Mouse (Mus musculus) hindbrain, embryonic 11.5 days (tissue): ENCODE results near the gene Ltn1. TPM values are rescaled to one million over a fixed set of nuclear protein-coding genes. Genes with fewer than 3 reads are reported as not detected.

Source experiments
- ATAC-seq: fragments of 200-750 bp; cut with Nextera tagmentation; 2 replicates; pipeline ENCODE4 v1.8.0; 2017; ENCODE audit warnings: mild to moderate bottlenecking, moderate TSS enrichment, moderate library complexity; ENCODE audit not compliant: low FRiP score
- DNase-seq: peaks from one replicate; pipeline ENCODE4 v3.0.0-alpha.2; 2015; ENCODE audit warnings: low spot score
- H3K27ac ChIP-seq: fragments of 300-500 bp; sonication (generic); 2 replicates; pipeline ENCODE4 v1.5.1; 2014; ENCODE audit warnings: mild to moderate bottlenecking, low read depth, low read length
- H3K27me3 ChIP-seq: fragments of 300-500 bp; sonication (generic); 2 replicates; pipeline ENCODE4 v1.6.1; 2014; ENCODE audit warnings: mild to moderate bottlenecking, low read length, moderate library complexity, mixed read lengths; ENCODE audit not compliant: control insufficient read depth, insufficient read depth
- H3K36me3 ChIP-seq: fragments of 300-500 bp; sonication (generic); 2 replicates; pipeline ENCODE4 v1.6.1; 2014; ENCODE audit warnings: mild to moderate bottlenecking, low read length, moderate library complexity, mixed read lengths; ENCODE audit not compliant: control insufficient read depth, insufficient read depth
- H3K4me1 ChIP-seq: fragments of 300-500 bp; sonication (generic); replicated peaks from 2 replicates; pipeline ENCODE4 v1.6.1; 2014; ENCODE audit warnings: low read length, mixed read lengths; ENCODE audit not compliant: control insufficient read depth, insufficient read depth
- H3K4me2 ChIP-seq: fragments of 300-500 bp; sonication (generic); replicated peaks from 2 replicates; pipeline ENCODE4 v1.6.1; 2014; ENCODE audit warnings: mild to moderate bottlenecking, low read depth, low read length
- H3K4me3 ChIP-seq: fragments of 300-500 bp; sonication (generic); 2 replicates; pipeline ENCODE4 v1.5.1; 2014; ENCODE audit warnings: low read depth, low read length
- H3K9ac ChIP-seq: fragments of 300-500 bp; sonication (generic); 2 replicates; pipeline ENCODE4 v1.6.1; 2014; ENCODE audit warnings: low read depth, low read length
- H3K9me3 ChIP-seq: fragments of 300-500 bp; sonication (generic); 2 replicates; pipeline ENCODE4 v1.6.1; 2016; ENCODE audit warnings: low read length; ENCODE audit not compliant: control insufficient read depth
- WGBS: fragments of 180-500 bp; shearing (Covaris S2); extraction: QIAGEN DNeasy Blood & Tissue Kit; methylation state at CpG from one replicate; pipeline ENCODE4 v1.1.7; 2014; 5-methylcytosine and 5-hydroxymethylcytosine counted together
- polyA plus RNA-seq: library from polyadenylated mRNA; unstranded; fragments of >200 nt; fragmentation: Nextera tagmentation; extraction: Ambion mirVana; gene quantifications from 2 replicates; pipeline ENCODE4 v1.2.1, GENCODE M21; 2014

Gene Ltn1
- polyA plus RNA-seq = 29.6 and 32.9 TPM in 2 replicates

DNA sequence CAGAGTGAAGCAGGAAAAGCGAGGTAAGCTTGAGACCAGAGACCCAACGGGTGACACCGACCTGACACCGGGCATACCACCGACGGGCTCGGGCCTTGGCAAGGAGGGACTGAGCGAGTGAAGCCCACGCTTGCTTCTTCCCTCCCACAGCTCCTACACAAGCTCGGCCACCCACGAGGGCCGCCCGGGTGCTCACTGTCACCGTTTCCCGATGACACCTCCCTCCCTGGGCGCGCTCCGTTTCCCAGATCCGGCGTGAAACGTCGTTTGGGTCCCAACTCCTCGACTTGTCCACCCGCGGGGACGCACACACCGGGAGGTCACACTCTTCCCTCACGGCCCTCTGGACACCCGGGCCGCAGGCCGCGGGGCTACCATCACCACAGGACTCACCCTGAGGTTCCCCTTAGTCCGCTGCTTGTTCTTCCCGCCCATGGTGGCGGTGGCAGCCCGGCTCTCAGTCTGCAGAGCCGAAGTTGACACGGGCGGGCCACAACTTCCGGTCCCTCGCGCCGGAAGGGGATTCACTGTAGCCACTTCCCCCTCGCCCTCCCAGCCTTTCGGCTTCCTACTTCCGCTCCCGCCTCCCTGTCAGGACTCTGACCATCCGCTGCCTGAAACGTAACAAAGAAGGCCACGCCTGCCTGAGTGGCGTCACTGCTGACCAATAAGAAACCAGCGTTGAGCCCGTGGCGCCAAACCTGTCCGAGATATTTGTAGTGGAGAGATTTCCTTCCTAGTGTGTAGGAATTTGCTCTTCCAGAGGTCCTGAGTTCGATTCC lies at the start of gene Ltn1:
Gene Ltn1, minus strand, starts transcription at position 580 of the 782 bp plus-strand sequence.
- Histone ChIP-seq H3K4me2 (peak within 1 kb of the TSS; percentile 76), H3K4me1 (no peaks in the 10 kb centered on the region), H3K27me3 (no peaks in the 10 kb centered on the region), H3K9ac (peak within 1 kb of the TSS; percentile 78), H3K27ac (no peak within 1 kb of the TSS), H3K9me3 (no peaks in the 10 kb centered on the region), H3K36me3 (no peaks in the 10 kb centered on the region), H3K4me3 (peak within 1 kb of the TSS; percentile 92)
- under 1% methylated on average over 54 of the region's 56 CpGs for WGBS
- peak; percentile 98 for DNase-seq
- peak; percentile 100 for ATAC-seq

DNA sequence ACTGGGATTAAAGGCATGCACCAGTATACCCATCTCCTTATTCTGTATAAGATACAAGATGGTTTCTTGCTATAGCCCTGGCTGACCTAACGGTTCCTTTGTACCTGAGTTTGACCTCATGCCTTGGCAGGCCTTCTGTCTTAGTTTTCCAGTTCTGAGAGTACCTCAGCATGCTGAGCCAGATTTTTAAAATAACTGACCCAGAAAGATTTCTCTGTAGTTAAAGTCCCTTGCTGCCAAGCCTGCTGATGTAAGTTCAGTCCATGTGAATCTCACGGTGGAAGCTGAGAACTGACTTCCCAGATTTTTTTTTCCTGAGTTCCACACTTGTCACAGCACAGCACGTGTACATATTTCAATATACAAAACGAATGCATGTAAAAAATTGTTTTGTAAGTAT lies 38.2 kb upstream of the Ltn1 start:
- H3K4me2 ChIP-seq = no peak overlapping the region
- DNase-seq = no peak
- no peak overlapping the region for H3K9ac ChIP-seq
- H3K27ac ChIP-seq = no peak overlapping the region
- no peaks in the 10 kb centered on the region for H3K27me3 ChIP-seq
- no peak overlapping the region for H3K4me3 ChIP-seq
- ATAC-seq = no peak
- no peaks in the 10 kb centered on the region for H3K9me3 ChIP-seq
- peaks cover 4% of the 10 kb centered on the region; the same call in 1 of the 2 replicates for H3K36me3 ChIP-seq
- H3K4me1 ChIP-seq = no peaks in the 10 kb centered on the region
- WGBS = 92% methylated on average over 4 of the region's 4 CpGs

DNA sequence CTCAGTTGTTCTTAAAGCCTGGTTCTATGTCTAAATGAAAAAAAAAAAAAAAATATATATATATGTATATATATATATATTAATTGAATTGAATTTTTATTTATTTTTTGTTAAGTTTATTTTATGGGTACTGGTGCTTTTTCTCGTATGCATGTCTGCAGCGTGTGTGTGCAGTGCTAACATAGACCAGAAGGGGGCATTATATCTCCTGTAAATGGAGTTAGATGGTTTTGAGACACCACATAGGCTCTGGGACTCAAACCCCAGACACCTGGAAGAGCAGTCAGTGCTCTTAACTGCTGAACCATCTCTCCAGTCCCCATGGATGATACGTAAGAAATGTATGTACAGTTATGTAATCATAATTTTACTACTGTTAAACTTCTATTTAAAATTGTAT lies 26.3 kb upstream of the Ltn1 start:
- no peaks in the 10 kb centered on the region; the same call in 1 of the 2 replicates for H3K4me1 ChIP-seq
- H3K4me3 ChIP-seq = no peak overlapping the region
- no peak overlapping the region for H3K27ac ChIP-seq
- DNase-seq = no peak
- H3K9me3 ChIP-seq = no peaks in the 10 kb centered on the region
- no peak for ATAC-seq
- no peaks in the 10 kb centered on the region for H3K36me3 ChIP-seq
- H3K9ac ChIP-seq = no peak overlapping the region
- H3K27me3 ChIP-seq = no peaks in the 10 kb centered on the region
- 98% methylated on average over 3 of the region's 3 CpGs for WGBS
- H3K4me2 ChIP-seq = no peak overlapping the region

DNA sequence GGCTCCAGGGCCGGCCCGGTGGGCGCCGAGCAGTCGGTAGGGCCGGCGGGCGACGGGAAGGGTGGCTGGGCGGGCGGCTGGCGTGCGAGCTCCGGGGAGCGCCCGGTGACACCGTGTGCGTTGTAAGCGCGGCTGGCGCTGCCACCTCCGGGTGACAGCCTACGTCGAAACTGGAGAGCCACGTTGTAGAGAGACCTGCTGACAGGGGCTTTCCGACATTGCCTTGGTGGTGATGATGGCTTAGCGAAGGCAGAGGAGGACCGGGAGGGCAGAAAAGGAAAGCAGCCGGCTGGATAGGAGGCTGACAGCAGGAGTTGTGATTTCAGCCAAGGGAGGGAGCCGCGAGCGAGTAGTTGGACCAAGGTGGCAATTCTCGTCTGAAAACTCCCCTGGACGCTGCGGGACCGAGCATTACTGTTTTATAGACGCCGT lies 22.8 kb upstream of the Ltn1 start:
- Histone ChIP-seq H3K4me1 (no peaks in the 10 kb centered on the region; the same call in 1 of the 2 replicates), H3K4me2 (peak overlapping the region; percentile 82), H3K36me3 (no peaks in the 10 kb centered on the region), H3K27ac (peak overlapping the region; percentile 44; the same call in 1 of the 2 replicates), H3K27me3 (no peaks in the 10 kb centered on the region), H3K9ac (peak overlapping the region; percentile 77), H3K4me3 (peak overlapping the region; percentile 75), H3K9me3 (no peaks in the 10 kb centered on the region)
- DNase-seq = no peak
- WGBS = under 1% methylated on average over 38 of the region's 38 CpGs
- no peak; the same call in 1 of the 2 replicates for ATAC-seq

DNA sequence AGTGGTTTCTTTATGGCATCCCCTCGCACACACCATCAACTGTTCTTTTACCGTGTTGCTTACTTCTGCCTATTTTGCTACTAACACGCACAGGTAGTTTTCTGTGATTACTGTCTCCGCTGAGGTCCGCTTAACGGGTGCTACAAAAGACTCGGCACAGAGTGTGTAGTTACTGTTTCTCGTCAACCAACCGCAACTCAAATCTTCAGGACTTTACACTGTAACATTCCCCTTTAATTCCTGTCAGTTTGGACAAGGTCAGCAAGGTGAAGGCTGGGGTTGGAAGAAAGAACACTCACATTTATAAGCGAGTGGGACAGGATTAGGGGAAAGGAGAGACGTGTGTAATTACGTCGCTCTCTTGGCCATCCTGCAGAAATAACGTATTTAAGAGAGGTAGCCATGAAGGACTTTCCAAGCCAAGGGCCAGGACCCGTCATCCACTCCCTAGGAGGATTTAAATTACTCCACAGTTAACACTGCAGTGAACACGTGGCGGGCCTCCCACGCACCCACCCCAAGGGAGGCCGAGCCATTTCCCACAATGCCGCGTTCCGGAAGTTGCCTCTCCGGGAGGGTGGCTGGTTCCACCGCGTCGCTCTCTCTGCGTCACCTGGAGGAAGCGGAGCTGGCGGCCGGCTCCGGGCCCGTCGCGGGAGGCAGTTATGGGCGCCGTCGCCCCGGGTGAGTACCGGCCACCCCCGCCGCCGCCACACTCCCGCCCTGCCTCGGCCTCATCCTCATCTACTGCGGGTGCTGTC lies 22.2 kb upstream of the Ltn1 start, which contains the start of gene Usp16:
Gene Usp16, plus strand, starts transcription at position 285 of the 761 bp plus-strand sequence.
- 7% methylated on average over 45 of the region's 45 CpGs for WGBS
- Histone ChIP-seq H3K9me3 (no peaks in the 10 kb centered on the region), H3K4me2 (peak within 1 kb of the TSS; percentile 82), H3K4me3 (peak within 1 kb of the TSS; percentile 75), H3K27ac (peak within 1 kb of the TSS; percentile 44; the same call in 1 of the 2 replicates), H3K4me1 (no peaks in the 10 kb centered on the region; the same call in 1 of the 2 replicates), H3K9ac (peak within 1 kb of the TSS; percentile 77), H3K36me3 (no peaks in the 10 kb centered on the region), H3K27me3 (no peaks in the 10 kb centered on the region)
- ATAC-seq (peak; percentile 98), DNase-seq (peak; percentile 93)

DNA sequence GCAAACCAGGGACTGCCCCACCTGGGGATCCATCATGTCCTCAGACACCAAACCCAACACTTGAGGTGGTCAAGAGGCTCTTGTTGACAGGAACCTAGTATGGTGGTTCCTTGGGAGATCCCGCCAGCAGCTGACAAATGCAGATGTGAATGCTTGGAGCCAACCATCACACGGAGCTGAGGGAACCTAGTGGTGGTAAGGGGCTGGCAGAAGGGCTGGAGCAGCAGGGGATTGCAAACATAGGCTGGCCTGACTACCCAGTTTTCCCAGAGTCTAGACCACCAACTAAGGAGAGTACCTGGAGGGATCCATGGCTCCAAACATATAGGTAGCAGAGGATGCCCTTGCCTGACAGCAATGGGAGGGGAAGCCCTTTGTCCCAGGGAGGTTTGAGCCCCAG lies 20.8 kb upstream of the Ltn1 start:
- no peaks in the 10 kb centered on the region for H3K27me3 ChIP-seq
- no peak overlapping the region for H3K4me2 ChIP-seq
- no peaks in the 10 kb centered on the region for H3K36me3 ChIP-seq
- no peak for ATAC-seq
- no peak for DNase-seq
- H3K9ac ChIP-seq = no peak overlapping the region
- H3K9me3 ChIP-seq = no peaks in the 10 kb centered on the region
- WGBS = 92% methylated on average over 2 of the region's 2 CpGs
- H3K4me1 ChIP-seq = no peaks in the 10 kb centered on the region; the same call in 1 of the 2 replicates
- no peak overlapping the region for H3K27ac ChIP-seq
- H3K4me3 ChIP-seq = no peak overlapping the region

DNA sequence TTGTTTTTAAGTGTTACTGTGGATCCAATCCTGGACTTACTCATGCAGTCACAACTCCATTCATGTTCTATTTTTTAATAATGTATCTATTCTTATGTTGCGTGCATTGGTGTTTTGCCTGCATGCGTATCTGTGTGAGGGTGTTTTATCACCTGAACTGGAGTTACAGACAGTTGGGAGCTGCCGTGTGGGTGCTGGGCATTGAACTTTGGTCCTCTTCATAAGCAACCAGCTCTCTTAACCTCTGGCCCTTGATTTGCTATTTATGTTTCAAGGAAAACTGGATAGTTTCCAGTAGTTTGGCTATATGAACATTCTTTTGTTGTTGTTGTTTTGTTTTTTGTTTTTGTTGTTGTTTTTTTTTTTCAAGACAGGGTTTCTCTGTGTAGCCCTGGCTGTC lies 13.1 kb upstream of the Ltn1 start:
- no peak for ATAC-seq
- H3K9me3 ChIP-seq = no peaks in the 10 kb centered on the region
- 94% methylated on average over 3 of the region's 3 CpGs for WGBS

DNA sequence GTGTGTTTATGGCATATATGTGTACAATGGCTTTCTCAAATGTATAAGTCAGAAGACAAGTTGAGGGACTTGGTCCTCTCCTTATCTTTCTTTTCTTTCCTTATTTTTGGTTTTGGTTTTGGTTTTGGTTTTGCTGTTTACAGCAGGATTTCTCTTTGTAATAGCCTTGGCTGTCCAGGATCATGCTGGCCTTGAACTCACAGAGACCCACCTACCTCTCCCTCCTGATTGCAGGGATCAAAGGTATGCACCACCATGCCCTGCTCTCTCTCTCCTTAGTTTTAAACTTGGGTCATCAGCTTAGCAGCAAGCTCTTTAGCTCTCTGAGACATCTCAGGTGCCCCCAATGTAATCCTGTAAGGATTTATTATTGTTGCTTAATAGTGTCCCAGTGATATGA lies 12.7 kb upstream of the Ltn1 start:
- DNase-seq = no peak
- Histone ChIP-seq H3K27me3 (no peaks in the 10 kb centered on the region), H3K36me3 (no peaks in the 10 kb centered on the region), H3K9ac (no peak overlapping the region), H3K4me1 (peaks cover 2% of the 10 kb centered on the region), H3K9me3 (no peaks in the 10 kb centered on the region), H3K4me3 (no peak overlapping the region), H3K27ac (no peak overlapping the region), H3K4me2 (no peak overlapping the region)
- ATAC-seq = no peak

More for the DNA sequence above, 13.1 kb upstream of the Ltn1 start:
- H3K4me3 ChIP-seq = no peak overlapping the region
- H3K36me3 ChIP-seq = no peaks in the 10 kb centered on the region
- peaks cover 2% of the 10 kb centered on the region for H3K4me1 ChIP-seq
- DNase-seq = no peak
- H3K4me2 ChIP-seq = no peak overlapping the region
- no peak overlapping the region for H3K9ac ChIP-seq
- H3K27ac ChIP-seq = no peak overlapping the region
- no peaks in the 10 kb centered on the region for H3K27me3 ChIP-seq
